Mouse (Mus musculus) ovary, adult 18-20 months (tissue): ENCODE data around the gene Rap1a.

Experiments used
- DNase-seq: peaks from one replicate; pipeline ENCODE4 v3.0.0; 2022; ENCODE audit warnings: low spot score, mixed read lengths

Gene Rap1a

GRCm38 (mm10) chr3:105801191-105802166 lies at the start of gene Rap1a:
Rap1a (minus strand) TSS chr3:105801336.
- peak; percentile 60 for DNase-seq

- DNase-seq, result no peak
Observed at GRCm38 (mm10) chr3:105846294-105847069, 45.3 kb upstream of the Rap1a start.

GRCm38 (mm10) chr3:105839836-105840235 lies 38.7 kb upstream of the Rap1a start:
- DNase-seq, result no peak

- DNase-seq, result no peak
Observed at GRCm38 (mm10) chr3:105838655-105839054, 37.5 kb upstream of the Rap1a start.

- DNase-seq, result no peak
Observed at GRCm38 (mm10) chr3:105836883-105837282, 35.7 kb upstream of the Rap1a start.

- DNase-seq, result no peak
Observed at GRCm38 (mm10) chr3:105835875-105836274, 34.7 kb upstream of the Rap1a start.

- DNase-seq, result no peak
Observed at GRCm38 (mm10) chr3:105831584-105831983, 30.4 kb upstream of the Rap1a start.

- DNase-seq, result no peak
Observed at GRCm38 (mm10) chr3:105825501-105826161, 24.5 kb upstream of the Rap1a start.

GRCm38 (mm10) chr3:105824704-105825103 lies 23.6 kb upstream of the Rap1a start:
- no peak for DNase-seq

GRCm38 (mm10) chr3:105824103-105824502 lies 23.0 kb upstream of the Rap1a start:
- no peak for DNase-seq

GRCm38 (mm10) chr3:105823609-105824008 lies 22.5 kb upstream of the Rap1a start:
- DNase-seq, result no peak

GRCm38 (mm10) chr3:105821504-105821903 lies 20.4 kb upstream of the Rap1a start:
- no peak for DNase-seq

GRCm38 (mm10) chr3:105820272-105820671 lies 19.1 kb upstream of the Rap1a start:
- no peak for DNase-seq

- no peak for DNase-seq
Observed at GRCm38 (mm10) chr3:105818130-105819004, 17.2 kb upstream of the Rap1a start.

- no peak for DNase-seq
Observed at GRCm38 (mm10) chr3:105816089-105816488, 15.0 kb upstream of the Rap1a start.

GRCm38 (mm10) chr3:105815236-105815904 lies 14.2 kb upstream of the Rap1a start:
- no peak for DNase-seq

GRCm38 (mm10) chr3:105811146-105811545 lies 10.0 kb upstream of the Rap1a start:
- DNase-seq, result no peak

GRCm38 (mm10) chr3:105808179-105809037 lies 7.3 kb upstream of the Rap1a start:
- peak; percentile 72 for DNase-seq

- DNase-seq, result no peak
Observed at GRCm38 (mm10) chr3:105807672-105808071, 6.5 kb upstream of the Rap1a start.
